Mouse (Mus musculus): Measurements from ENCODE around the gene Cox8b.
A peak's percentile ranks its signal among the peaks of the same experiment; 100 is the strongest.

Gene Cox8b

DNA sequence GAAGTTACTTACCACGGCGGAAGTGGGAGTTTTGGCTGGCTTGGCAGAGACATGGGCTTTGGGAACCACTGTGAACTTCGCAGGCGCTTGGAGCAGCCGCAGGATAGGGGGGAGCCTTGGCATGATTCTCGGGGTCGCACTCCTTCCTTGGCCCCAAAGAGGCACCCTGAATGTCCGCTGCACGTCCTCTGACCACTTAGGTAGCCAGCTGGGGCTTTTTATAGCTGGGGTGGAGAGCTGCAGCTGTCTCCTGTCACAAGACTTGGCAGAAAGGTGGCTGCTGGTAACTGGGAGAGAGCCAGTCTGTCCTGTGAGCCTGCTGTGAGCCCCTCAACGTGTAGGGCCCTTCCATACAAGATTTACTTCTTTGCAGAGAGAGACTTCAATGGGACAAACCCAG lies at the start of gene Cox8b:
Cox8b (minus strand) TSS at position 227 of the 400 bp plus-strand sequence.
- no peak for DNase-seq (ENCODE audit: low spot score)

GRCm38 (mm10) chr7:140949255-140949654 lies 49.0 kb upstream of the Cox8b start:
- no peak for DNase-seq (ENCODE audit: low spot score)

DNA sequence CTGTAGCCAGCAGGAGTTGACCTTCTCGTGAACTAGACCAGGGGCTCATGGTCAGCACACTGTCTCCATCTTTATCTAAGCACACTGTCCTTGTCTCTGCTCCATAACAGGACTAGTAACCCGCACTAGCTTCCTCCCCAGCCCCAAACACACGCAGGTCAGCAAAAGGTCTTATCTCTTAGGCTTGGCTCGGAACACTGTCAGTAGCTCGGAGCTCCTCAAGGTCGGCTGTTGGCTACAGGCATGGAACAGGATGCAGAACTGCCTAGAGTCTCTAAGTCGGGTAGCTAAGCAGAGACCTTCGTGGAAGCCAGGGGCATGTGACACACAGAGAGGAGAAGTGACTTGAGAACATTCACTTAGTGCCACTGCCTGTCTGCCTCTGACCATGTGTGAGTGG lies 47.9 kb upstream of the Cox8b start:
- peak; percentile 68 for DNase-seq (ENCODE audit: low spot score)

GRCm38 (mm10) chr7:140946980-140947379 lies 46.7 kb upstream of the Cox8b start:
- no peak for DNase-seq (ENCODE audit: low spot score)

- DNase-seq (ENCODE audit: low spot score): no peak
These were observed 46.1 kb upstream of the Cox8b start for GRCm38 (mm10) chr7:140946311-140946710.

DNA sequence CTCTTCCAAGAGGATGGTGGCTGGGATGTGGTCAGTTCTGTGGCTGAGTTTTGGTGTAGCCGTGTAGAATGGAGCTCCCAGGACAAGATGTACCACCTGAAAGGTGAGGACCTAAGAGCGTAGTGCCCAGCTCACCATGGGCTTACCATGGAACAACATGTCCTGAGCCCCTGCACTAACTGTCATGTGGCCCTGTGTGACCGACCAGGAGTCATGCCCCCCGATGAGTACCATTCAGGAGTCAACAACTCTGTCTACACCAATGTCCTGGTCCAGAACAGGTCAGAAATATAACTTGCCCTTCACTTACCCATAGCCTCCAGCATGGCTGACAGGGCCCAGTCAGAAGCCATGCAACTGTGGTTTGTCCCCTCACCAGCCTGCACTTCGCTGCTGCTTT lies 45.0 kb upstream of the Cox8b start:
- DNase-seq (ENCODE audit: low spot score): no peak

GRCm38 (mm10) chr7:140944236-140944635 lies 44.0 kb upstream of the Cox8b start:
- DNase-seq (ENCODE audit: low spot score): no peak

DNA sequence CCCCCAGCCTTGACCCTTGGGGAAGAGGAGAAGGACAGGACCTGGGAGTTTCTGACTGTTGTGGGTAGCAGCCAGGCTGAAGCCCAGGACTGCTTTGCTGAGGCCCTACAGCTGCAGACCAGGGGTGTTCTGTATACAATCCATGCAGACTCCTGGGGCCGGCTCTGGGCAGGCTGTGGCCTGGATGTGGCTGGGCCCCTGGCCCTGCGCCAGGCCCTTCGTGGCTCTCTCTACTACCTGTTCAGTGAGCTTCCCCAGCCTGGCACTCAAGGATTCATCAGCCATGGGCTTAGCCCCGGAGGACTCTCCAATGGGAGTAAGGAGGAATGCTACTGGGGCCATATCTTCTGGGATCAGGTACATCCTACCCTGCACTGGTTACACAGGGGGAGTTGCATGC lies 43.1 kb upstream of the Cox8b start:
- DNase-seq (ENCODE audit: low spot score): no peak

- no peak for DNase-seq (ENCODE audit: low spot score)
These were observed 42.6 kb upstream of the Cox8b start for GRCm38 (mm10) chr7:140942811-140943210.

DNA sequence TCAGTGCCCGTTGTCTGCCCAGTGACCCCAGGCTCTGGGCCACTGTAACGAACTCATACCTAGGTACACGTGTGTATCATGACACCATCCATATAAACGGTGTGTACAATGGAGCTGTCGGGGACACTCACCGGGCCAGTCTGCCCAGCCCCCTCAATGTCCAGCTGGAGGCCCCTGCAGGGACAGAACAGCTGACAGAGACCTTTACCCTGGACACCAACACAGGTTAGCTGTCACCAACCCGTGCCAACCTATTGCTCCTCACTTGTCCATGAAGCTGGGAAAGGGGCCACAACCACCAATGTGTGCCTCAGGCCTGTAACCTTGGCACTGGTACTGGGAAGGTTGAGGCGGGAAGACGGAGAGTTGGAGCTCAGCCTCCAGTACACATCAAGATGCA lies 42.1 kb upstream of the Cox8b start:
- no peak for DNase-seq (ENCODE audit: low spot score)

GRCm38 (mm10) chr7:140941222-140942051 lies 41.2 kb upstream of the Cox8b start, which contains the start of gene Pgghg:
Gene Pgghg (plus strand): TSS chr7:140941391.
- peak; percentile 76 for DNase-seq (ENCODE audit: low spot score)

DNA sequence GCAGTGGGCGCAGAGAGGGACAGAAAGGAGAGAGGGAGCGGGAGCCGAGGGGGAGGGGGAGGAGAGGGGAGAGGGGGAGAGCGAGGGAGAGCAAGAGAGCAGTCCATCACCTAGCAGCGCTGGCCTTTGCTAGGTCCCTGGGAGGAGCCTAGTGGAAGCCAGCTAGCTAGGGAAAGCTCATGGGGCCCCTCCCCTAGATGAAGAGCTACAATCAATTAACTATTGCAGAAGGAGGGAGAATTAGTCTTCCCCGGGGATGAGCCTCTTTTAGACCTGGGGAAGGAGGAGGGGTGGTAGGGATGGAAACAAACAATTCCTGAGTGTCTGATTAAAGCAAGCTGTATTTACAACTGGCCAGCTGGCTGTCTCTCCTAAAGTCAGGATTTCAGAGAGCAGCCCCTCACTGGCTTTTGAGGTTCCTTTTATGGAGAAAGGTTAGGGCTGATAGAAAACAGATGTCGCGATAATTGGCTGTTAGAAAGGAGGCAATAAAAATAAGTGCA lies 39.5 kb upstream of the Cox8b start:
- DNase-seq (ENCODE audit: low spot score): peak; percentile 52

GRCm38 (mm10) chr7:140938896-140939295 lies 38.6 kb upstream of the Cox8b start:
- no peak for DNase-seq (ENCODE audit: low spot score)

DNA sequence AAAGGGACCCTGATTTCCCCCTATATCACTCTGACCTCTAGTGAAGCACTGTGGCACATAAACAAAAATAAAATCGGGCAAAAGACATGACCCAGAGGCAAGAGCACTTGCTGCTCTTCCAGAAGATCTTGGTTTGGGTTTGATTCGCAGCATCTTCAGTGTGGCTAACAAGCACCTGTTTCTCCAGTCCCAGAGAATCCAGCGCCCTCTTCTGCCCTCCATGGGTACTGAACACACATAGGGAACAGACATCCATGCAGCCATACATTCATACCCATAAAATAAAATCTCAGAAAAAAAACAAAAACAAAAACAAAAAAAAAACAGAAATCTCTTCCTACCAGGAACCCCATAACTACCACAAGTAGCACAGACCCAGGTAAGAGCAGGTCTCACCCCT lies 38.2 kb upstream of the Cox8b start:
- no peak for DNase-seq (ENCODE audit: low spot score)

- no peak for DNase-seq (ENCODE audit: low spot score)
These were observed 26.9 kb upstream of the Cox8b start for GRCm38 (mm10) chr7:140927181-140927580.

DNA sequence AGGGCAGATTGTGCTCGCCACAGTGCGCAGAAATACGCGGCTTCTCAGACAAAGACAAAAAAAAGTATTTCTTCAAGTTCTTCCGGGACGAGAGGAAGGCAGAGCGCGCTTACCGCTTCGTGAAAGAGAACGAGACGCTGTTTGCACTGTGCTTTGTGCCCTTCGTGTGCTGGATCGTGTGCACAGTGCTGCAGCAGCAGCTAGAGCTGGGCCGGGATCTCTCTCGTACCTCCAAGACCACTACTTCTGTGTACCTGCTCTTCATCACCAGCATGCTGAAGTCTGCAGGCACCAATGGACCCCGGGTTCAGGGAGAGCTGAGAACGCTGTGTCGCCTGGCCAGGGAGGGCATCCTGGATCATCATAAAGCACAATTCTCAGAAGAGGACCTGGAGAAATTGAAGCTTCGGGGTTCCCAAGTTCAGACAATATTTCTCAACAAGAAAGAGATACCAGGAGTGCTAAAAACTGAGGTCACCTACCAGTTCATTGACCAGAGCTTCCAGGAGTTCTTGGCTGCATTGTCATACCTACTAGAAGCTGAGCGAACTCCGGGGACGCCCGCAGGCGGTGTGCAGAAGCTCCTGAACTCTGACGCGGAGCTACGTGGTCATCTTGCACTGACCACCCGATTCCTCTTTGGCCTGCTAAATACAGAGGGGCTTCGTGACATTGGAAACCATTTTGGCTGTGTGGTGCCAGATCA lies 23.0 kb upstream of the Cox8b start:
- DNase-seq (ENCODE audit: low spot score): no peak

- DNase-seq (ENCODE audit: low spot score): no peak
These were observed 22.3 kb upstream of the Cox8b start for GRCm38 (mm10) chr7:140922398-140923069.

DNA sequence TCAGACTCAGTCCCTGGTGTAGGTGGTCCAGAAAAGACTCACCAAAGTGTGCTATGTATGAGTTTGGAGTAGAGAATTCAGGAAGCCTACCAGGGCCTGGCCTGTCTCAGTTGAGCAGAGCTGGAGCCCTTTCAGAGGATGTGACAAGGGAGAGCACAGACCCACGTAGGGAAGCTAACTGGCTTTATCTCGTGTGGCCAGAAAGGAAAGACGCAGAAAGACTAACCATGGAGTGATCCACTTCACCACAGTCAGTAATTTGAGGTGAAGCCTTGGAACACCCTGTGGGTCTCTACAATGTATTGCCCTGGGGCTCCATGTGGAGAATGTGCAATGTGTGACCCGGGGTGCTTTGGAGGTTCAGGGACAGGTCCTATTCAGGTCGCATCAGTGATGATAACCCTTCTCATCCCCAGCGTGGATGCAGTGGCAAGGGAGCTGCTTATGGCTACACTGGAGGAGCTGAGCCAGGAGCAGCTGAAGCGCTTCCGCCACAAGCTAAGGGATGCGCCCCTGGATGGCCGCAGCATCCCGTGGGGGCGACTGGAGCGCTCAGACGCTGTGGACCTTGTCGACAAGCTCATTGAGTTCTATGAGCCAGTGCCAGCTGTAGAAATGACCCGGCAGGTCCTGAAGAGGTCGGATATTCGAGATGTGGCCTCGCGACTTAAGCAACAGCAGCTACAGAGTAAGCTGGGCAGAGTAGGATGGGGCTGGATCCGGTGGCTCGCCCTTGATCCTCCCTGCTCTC lies 21.2 kb upstream of the Cox8b start:
- DNase-seq (ENCODE audit: low spot score): no peak

GRCm38 (mm10) chr7:140920418-140921029 lies 20.3 kb upstream of the Cox8b start, which contains the start of gene Nlrp6:
Gene Nlrp6 (plus strand): TSS chr7:140920902.
- DNase-seq (ENCODE audit: low spot score): no peak

DNA sequence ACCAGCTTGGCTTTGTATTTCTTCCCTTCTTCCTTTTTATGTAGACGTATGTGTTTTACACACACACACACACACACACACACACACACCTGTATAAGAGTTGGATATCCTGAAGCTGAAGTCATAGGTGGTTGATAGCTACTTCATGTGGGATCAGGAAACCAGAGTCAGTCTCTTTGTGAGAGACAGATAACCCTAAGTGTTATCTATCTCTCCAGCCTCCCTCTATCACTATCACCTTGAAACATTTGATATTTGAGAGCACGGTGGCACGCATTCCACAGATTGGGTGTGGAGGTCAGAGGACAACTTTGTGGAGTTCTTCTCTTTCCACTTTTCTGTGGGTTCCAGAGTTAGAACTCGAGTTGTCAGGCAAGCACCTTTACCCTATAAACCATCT lies 19.7 kb upstream of the Cox8b start:
- DNase-seq (ENCODE audit: low spot score): no peak

- no peak for DNase-seq (ENCODE audit: low spot score)
These were observed 13.9 kb upstream of the Cox8b start for GRCm38 (mm10) chr7:140914031-140914690.
